Mouse (Mus musculus) hindbrain, postnatal 0 days (tissue): ENCODE data around the gene Gsta4. TPM values are rescaled to one million over a fixed set of nuclear protein-coding genes. Genes with fewer than 3 reads are reported as not detected.

ENCODE experiments used
- ATAC-seq: fragments of 200-750 bp; cut with Nextera tagmentation; 2 replicates; pipeline ENCODE4 v1.8.0; 2017; ENCODE audit warnings: mild to moderate bottlenecking, moderate TSS enrichment, moderate library complexity
- DNase-seq: peaks from one replicate; pipeline ENCODE4 v3.0.0-alpha.2; 2015; ENCODE audit warnings: low spot score
- H3K27ac ChIP-seq: fragments of 300-500 bp; sonication (generic); 2 replicates; pipeline ENCODE4 v1.5.1; 2014; ENCODE audit warnings: mild to moderate bottlenecking
- H3K27me3 ChIP-seq: fragments of 300-500 bp; sonication (generic); 2 replicates; pipeline ENCODE4 v1.6.1; 2014; ENCODE audit warnings: low read length, mixed read lengths; ENCODE audit not compliant: insufficient read depth
- H3K36me3 ChIP-seq: fragments of 300-500 bp; sonication (generic); 2 replicates; pipeline ENCODE4 v1.6.1; 2014; ENCODE audit warnings: low read length, mixed read lengths; ENCODE audit not compliant: insufficient read depth
- H3K4me1 ChIP-seq: fragments of 300-500 bp; sonication (generic); 2 replicates; pipeline ENCODE4 v1.6.1; 2014; ENCODE audit warnings: antibody characterized with exemption, low read length, mixed read lengths; ENCODE audit not compliant: insufficient read depth
- H3K4me2 ChIP-seq: fragments of 300-500 bp; sonication (generic); 2 replicates; pipeline ENCODE4 v1.6.1; 2014; ENCODE audit warnings: low read depth, mild to moderate bottlenecking, low read length, moderate library complexity, mixed read lengths
- H3K4me3 ChIP-seq: fragments of 300-500 bp; sonication (generic); 2 replicates; pipeline ENCODE4 v1.5.1; 2014; ENCODE audit warnings: low read length
- H3K9ac ChIP-seq: fragments of 300-500 bp; sonication (generic); replicated peaks from 2 replicates; pipeline ENCODE4 v1.6.1; 2014; ENCODE audit warnings: mild to moderate bottlenecking, low read length, moderate library complexity, mixed read lengths
- H3K9me3 ChIP-seq: fragments of 300-500 bp; sonication (generic); 2 replicates; pipeline ENCODE4 v1.6.1; 2016; ENCODE audit warnings: low read length, mixed read lengths
- CTCF ChIP-seq: IDR thresholded peaks from 2 replicates; pipeline ENCODE4 v1.5.1; 2016; ENCODE audit warnings: antibody characterized with exemption, control low read depth, low read depth
- WGBS: fragments of 180-500 bp; shearing (Covaris S2); extraction: QIAGEN DNeasy Blood & Tissue Kit; methylation state at CpG from one replicate; pipeline ENCODE4 v1.1.7; 2014; 5-methylcytosine and 5-hydroxymethylcytosine counted together
- polyA plus RNA-seq: library from polyadenylated mRNA; unstranded; fragments of >200 nt; fragmentation: Nextera tagmentation; extraction: Ambion mirVana; gene quantifications from 2 replicates; pipeline ENCODE4 v1.2.1, GENCODE M21; 2015
- total RNA-seq: library from RNA; depleted of rRNA; stranded (reverse); fragments of >200 nt; gene quantifications from 2 replicates; pipeline ENCODE4 v1.2.3, GENCODE M21; 2014

The Gsta4 gene
- total and polyA plus RNA-seq, 2 experiments from 2014 or later, result 17.5 to 55.1 TPM

GRCm38 (mm10) chr9:78154211-78154977 is 28.2 kb upstream of the Gsta4 start:
- Histone ChIP-seq H3K4me1 (no peaks in the 10 kb centered on the region), H3K36me3 (peaks cover 49% of the 10 kb centered on the region), H3K27ac (no peak overlapping the region), H3K9me3 (no peaks in the 10 kb centered on the region), H3K27me3 (no peaks in the 10 kb centered on the region), H3K4me3 (no peak overlapping the region), H3K9ac (no peak overlapping the region), H3K4me2 (no peak overlapping the region)
- no peak for ATAC-seq
- no peak for DNase-seq
- no peak for TF ChIP-seq CTCF
- 87% methylated on average over 11 of the region's 11 CpGs for WGBS

GRCm38 (mm10) chr9:78157221-78157620 is 25.4 kb upstream of the Gsta4 start:
- no peaks in the 10 kb centered on the region for H3K9me3 ChIP-seq
- no peak overlapping the region for H3K27ac ChIP-seq
- TF ChIP-seq CTCF, result no peak
- no peak overlapping the region for H3K4me3 ChIP-seq
- no peaks in the 10 kb centered on the region for H3K27me3 ChIP-seq
- H3K9ac ChIP-seq, result no peak overlapping the region
- no peak for ATAC-seq
- WGBS, result 74% methylated on average over 1 of the region's 1 CpGs
- H3K36me3 ChIP-seq, result peaks cover 64% of the 10 kb centered on the region
- no peak for DNase-seq
- no peak overlapping the region for H3K4me2 ChIP-seq
- H3K4me1 ChIP-seq, result no peaks in the 10 kb centered on the region

DNA sequence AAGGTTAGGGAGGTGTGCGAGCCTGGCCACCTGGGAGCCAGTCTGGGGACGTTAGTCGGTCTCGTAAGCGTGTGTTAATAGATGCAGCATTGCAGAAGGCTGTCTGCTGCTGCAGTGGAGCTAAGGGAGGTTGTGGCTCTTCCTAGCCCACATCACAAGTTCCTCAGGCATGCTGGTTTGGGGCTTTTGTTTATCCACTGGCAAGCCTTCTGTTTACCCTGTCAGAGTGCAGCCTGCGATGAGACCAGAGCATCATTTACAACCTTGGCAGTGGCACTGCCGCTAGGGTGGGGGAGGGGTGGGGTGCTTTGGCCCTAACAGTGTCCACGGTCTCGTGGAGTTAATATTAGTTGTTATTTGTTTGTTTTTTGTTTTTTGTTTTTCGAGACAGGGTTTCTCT is 19.3 kb upstream of the Gsta4 start:
- H3K4me2 ChIP-seq, result no peak overlapping the region
- peaks cover 44% of the 10 kb centered on the region for H3K36me3 ChIP-seq
- no peaks in the 10 kb centered on the region for H3K4me1 ChIP-seq
- H3K9ac ChIP-seq, result no peak overlapping the region
- H3K9me3 ChIP-seq, result no peaks in the 10 kb centered on the region
- DNase-seq (no peak), ATAC-seq (no peak)
- H3K27me3 ChIP-seq, result no peaks in the 10 kb centered on the region
- WGBS, result 81% methylated on average over 10 of the region's 10 CpGs
- no peak overlapping the region for H3K27ac ChIP-seq
- no peak overlapping the region for H3K4me3 ChIP-seq
- TF ChIP-seq CTCF, result no peak

DNA sequence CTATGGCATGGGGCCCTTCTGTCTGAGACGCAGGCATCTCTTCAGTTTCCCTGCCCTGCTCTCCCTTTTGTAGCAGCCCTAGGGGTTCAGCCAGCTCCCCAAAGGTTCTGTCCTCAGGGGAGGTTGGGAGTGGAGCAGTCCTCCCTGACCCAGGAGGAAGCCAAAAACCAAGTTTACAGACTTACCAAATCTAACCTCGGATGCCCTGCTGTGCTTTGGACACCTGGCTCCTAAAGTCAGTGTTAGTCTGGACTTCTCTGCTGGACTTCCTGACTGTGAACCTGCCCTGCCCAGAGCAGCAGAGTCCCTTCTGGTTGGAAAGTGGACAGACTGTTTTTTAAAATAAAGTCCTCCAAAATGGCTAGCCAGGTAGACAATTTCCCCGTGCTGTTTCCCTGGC is 17.8 kb upstream of the Gsta4 start:
- peaks cover 49% of the 10 kb centered on the region for H3K36me3 ChIP-seq

GRCm38 (mm10) chr9:78165454-78165853 is 17.1 kb upstream of the Gsta4 start:
- no peak overlapping the region for H3K27ac ChIP-seq
- ATAC-seq, result no peak
- 89% methylated on average over 6 of the region's 6 CpGs for WGBS

More for the DNA sequence above, 17.8 kb upstream of the Gsta4 start:
- 89% methylated on average over 3 of the region's 3 CpGs for WGBS
- H3K9me3 ChIP-seq, result no peaks in the 10 kb centered on the region
- no peak overlapping the region for H3K4me3 ChIP-seq
- ATAC-seq (no peak), DNase-seq (no peak)
- no peaks in the 10 kb centered on the region for H3K27me3 ChIP-seq
- no peak overlapping the region for H3K4me2 ChIP-seq
- H3K4me1 ChIP-seq, result no peaks in the 10 kb centered on the region
- TF ChIP-seq CTCF, result no peak
- H3K27ac ChIP-seq, result no peak overlapping the region
- H3K9ac ChIP-seq, result no peak overlapping the region

GRCm38 (mm10) chr9:78166694-78167452 is 15.7 kb upstream of the Gsta4 start:
- Histone ChIP-seq H3K9ac (no peak overlapping the region), H3K9me3 (no peaks in the 10 kb centered on the region), H3K4me2 (no peak overlapping the region), H3K36me3 (peaks cover 33% of the 10 kb centered on the region), H3K4me3 (no peak overlapping the region), H3K4me1 (no peaks in the 10 kb centered on the region), H3K27me3 (no peaks in the 10 kb centered on the region), H3K27ac (no peak overlapping the region)
- TF ChIP-seq CTCF, result no peak
- 83% methylated on average over 19 of the region's 19 CpGs for WGBS
- DNase-seq (no peak), ATAC-seq (no peak)

More at GRCm38 (mm10) chr9:78165454-78165853, 17.1 kb upstream of the Gsta4 start:
- Histone ChIP-seq H3K4me1 (no peaks in the 10 kb centered on the region), H3K36me3 (peaks cover 47% of the 10 kb centered on the region), H3K9me3 (no peaks in the 10 kb centered on the region), H3K4me2 (no peak overlapping the region), H3K27me3 (no peaks in the 10 kb centered on the region), H3K4me3 (no peak overlapping the region), H3K9ac (no peak overlapping the region)
- TF ChIP-seq CTCF, result no peak
- DNase-seq, result no peak
